Mouse (Mus musculus) cerebellum, postnatal 10 days (tissue): ENCODE measurements at regions not wholly inside any gene's neighbourhood (a gene's known extent, or its start where the extent isn't known, plus 50 kb on each side); places are given as distances from the start of the nearest gene placed in this dataset.
A peak's percentile ranks its signal among the peaks of the same experiment; 100 is the strongest.

Source experiments
- DNase-seq, 2 experiments: peaks; one replicate each; pipeline ENCODE4 v3.0.0; 2021; ENCODE audit warnings: mixed read lengths in 2 of 2

- DNase-seq = peak; percentile 42 to 46
Observed at GRCm38 (mm10) chr2:123267036-123267435, 502.0 kb downstream of the Sqor start.

GRCm38 (mm10) chr2:123274866-123275735, 510.1 kb downstream of the Sqor start:
- DNase-seq = peak; percentile 74 to 82

- DNase-seq = peak; percentile 33 to 65
Observed at GRCm38 (mm10) chr2:123275736-123276330, 510.8 kb downstream of the Sqor start.

- no peak for DNase-seq
Observed at GRCm38 (mm10) chr2:123311554-123312276, 546.7 kb downstream of the Sqor start.

GRCm38 (mm10) chr2:123312277-123312617, 547.2 kb downstream of the Sqor start:
- DNase-seq = peak; percentile 91 to 95

- DNase-seq = no peak
Observed at GRCm38 (mm10) chr2:123320448-123321097, 555.5 kb downstream of the Sqor start.

GRCm38 (mm10) chr2:123323769-123324168, 558.7 kb downstream of the Sqor start:
- no peak for DNase-seq

GRCm38 (mm10) chr2:123324896-123325295, 559.9 kb downstream of the Sqor start:
- peak in 1 of 2 experiments; percentile 10 for DNase-seq

- peak; percentile 35 to 56 for DNase-seq
Observed at GRCm38 (mm10) chr2:123349625-123350346, 584.7 kb downstream of the Sqor start.

- DNase-seq = no peak
Observed at GRCm38 (mm10) chr2:123364204-123364603, 599.2 kb downstream of the Sqor start.

- no peak for DNase-seq
Observed at GRCm38 (mm10) chr2:123366571-123366970, 601.5 kb downstream of the Sqor start.

- DNase-seq = peak; percentile 56 to 67
Observed at GRCm38 (mm10) chr2:123385622-123386418, 620.8 kb downstream of the Sqor start.

GRCm38 (mm10) chr2:123386773-123387604, 622.0 kb downstream of the Sqor start:
- peak; percentile 27 to 47 for DNase-seq

- no peak for DNase-seq
Observed at GRCm38 (mm10) chr2:123390981-123391380, 625.9 kb downstream of the Sqor start.

- peak; percentile 72 to 77 for DNase-seq
Observed at GRCm38 (mm10) chr2:123394296-123394695, 629.3 kb downstream of the Sqor start.

- DNase-seq = no peak
Observed at GRCm38 (mm10) chr2:123397551-123397950, 632.5 kb downstream of the Sqor start.

GRCm38 (mm10) chr2:123401064-123401463, 636.0 kb downstream of the Sqor start:
- peak; percentile 61 to 78 for DNase-seq

- DNase-seq = no peak
Observed at GRCm38 (mm10) chr2:123409075-123409474, 644.0 kb downstream of the Sqor start.

GRCm38 (mm10) chr2:123458034-123458677, 631.6 kb upstream of the Sema6d start:
- peak; percentile 12 to 20 for DNase-seq

GRCm38 (mm10) chr2:123473840-123474239, 615.9 kb upstream of the Sema6d start:
- DNase-seq = no peak
